Mouse (Mus musculus) E14TG2a.4 (cell line): ENCODE data around the gene Atp4b.
A peak's percentile ranks its signal among the peaks of the same experiment; 100 is the strongest.
"Not testable (repeated sequence)": the region's sequence is repeated elsewhere in the genome, so short reads cannot be mapped to it uniquely, and the experiment has no call there.

Source experiments
- H3K27me3 ChIP-seq: 2 replicates; pipeline ENCODE4 v1.6.1; 2014; ENCODE audit warnings: low read length, control low read depth; ENCODE audit not compliant: insufficient read depth
- H3K36me3 ChIP-seq: 2 replicates; pipeline ENCODE4 v1.6.1; 2014; ENCODE audit warnings: low read length, control low read depth; ENCODE audit not compliant: insufficient read depth
- H3K4me1 ChIP-seq: replicated peaks from 2 replicates; pipeline ENCODE4 v1.6.1; 2014; ENCODE audit warnings: low read depth, low read length, control low read depth
- H3K4me3 ChIP-seq: replicated peaks from 2 replicates; pipeline ENCODE4 v1.5.1; 2014; ENCODE audit warnings: mild to moderate bottlenecking, low read length
- H3K9me3 ChIP-seq: 2 replicates; pipeline ENCODE4 v1.6.1; 2014; ENCODE audit warnings: low read length, control low read depth
- CTCF ChIP-seq: conservative IDR thresholded peaks from 2 replicates; pipeline ENCODE4 v1.5.1; 2014; ENCODE audit warnings: low read length
- NANOG ChIP-seq: IDR thresholded peaks from 2 replicates; pipeline ENCODE4 v1.6.1; 2014; ENCODE audit warnings: borderline replicate concordance, low read length, mixed read lengths
- POU5F1 ChIP-seq: IDR thresholded peaks from 2 replicates; pipeline ENCODE4 v1.6.1; 2014; ENCODE audit warnings: low read length, borderline replicate concordance

Atp4b gene

GRCm38 (mm10) chr8:13350052-13350451, 46.6 kb downstream of the Atp4b start:
- H3K9me3 ChIP-seq = no peaks in the 10 kb centered on the region
- peaks cover 63% of the 10 kb centered on the region for H3K4me1 ChIP-seq
- H3K4me3 ChIP-seq = no peak overlapping the region
- H3K36me3 ChIP-seq = peaks cover 100% of the 10 kb centered on the region
- no peaks in the 10 kb centered on the region for H3K27me3 ChIP-seq
- TF ChIP-seq NANOG (no peak), CTCF (no peak), POU5F1 (no peak)

- Histone ChIP-seq H3K4me1 (peaks cover 67% of the 10 kb centered on the region), H3K4me3 (no peak overlapping the region), H3K27me3 (peaks cover under 1% of the 10 kb centered on the region; the same call in 1 of the 2 replicates), H3K36me3 (peaks cover 82% of the 10 kb centered on the region), H3K9me3 (no peaks in the 10 kb centered on the region)
- no peak for TF ChIP-seq CTCF
- no peak for TF ChIP-seq NANOG
- no peak for TF ChIP-seq POU5F1
Observed at GRCm38 (mm10) chr8:13343134-13343533, 53.5 kb downstream of the Atp4b start.

GRCm38 (mm10) chr8:13342340-13342739, 54.3 kb downstream of the Atp4b start:
- H3K27me3 ChIP-seq = peaks cover 8% of the 10 kb centered on the region
- no peaks in the 10 kb centered on the region for H3K9me3 ChIP-seq
- H3K4me3 ChIP-seq = no peak overlapping the region
- peaks cover 74% of the 10 kb centered on the region for H3K36me3 ChIP-seq
- TF ChIP-seq CTCF = no peak
- no peak for TF ChIP-seq NANOG
- TF ChIP-seq POU5F1 = no peak
- peaks cover 75% of the 10 kb centered on the region for H3K4me1 ChIP-seq

- Histone ChIP-seq H3K4me3 (peak overlapping the region; percentile 17; the same call in 1 of the 2 replicates), H3K27me3 (peaks cover 23% of the 10 kb centered on the region), H3K9me3 (no peaks in the 10 kb centered on the region), H3K36me3 (peaks cover 57% of the 10 kb centered on the region), H3K4me1 (peaks cover 69% of the 10 kb centered on the region)
- TF ChIP-seq POU5F1 = no peak
- TF ChIP-seq NANOG = no peak
- TF ChIP-seq CTCF = no peak
Observed at GRCm38 (mm10) chr8:13340650-13341049, 56.0 kb downstream of the Atp4b start.

- peaks cover 61% of the 10 kb centered on the region for H3K4me1 ChIP-seq
- H3K36me3 ChIP-seq = peaks cover 47% of the 10 kb centered on the region
- H3K9me3 ChIP-seq = no peaks in the 10 kb centered on the region
- H3K27me3 ChIP-seq = peaks cover 27% of the 10 kb centered on the region
- no peak for TF ChIP-seq NANOG
- TF ChIP-seq POU5F1 = no peak
- TF ChIP-seq CTCF = no peak
- H3K4me3 ChIP-seq = peak overlapping the region; percentile 90
Observed at GRCm38 (mm10) chr8:13339646-13339990, 57.0 kb downstream of the Atp4b start.

GRCm38 (mm10) chr8:13338901-13339645, 57.6 kb downstream of the Atp4b start:
- Histone ChIP-seq H3K9me3 (no peaks in the 10 kb centered on the region), H3K36me3 (peaks cover 42% of the 10 kb centered on the region), H3K4me3 (peak overlapping the region; percentile 90), H3K4me1 (peaks cover 61% of the 10 kb centered on the region), H3K27me3 (peaks cover 27% of the 10 kb centered on the region)
- no peak for TF ChIP-seq NANOG
- no peak for TF ChIP-seq POU5F1

GRCm38 (mm10) chr8:13338255-13338860, 58.3 kb downstream of the Atp4b start, which contains the start of gene Tfdp1:
TSS of gene Tfdp1 (plus strand) at chr8:13338751.
- H3K4me3 ChIP-seq = peak within 1 kb of the TSS; percentile 90
- H3K4me1 ChIP-seq = peaks cover 55% of the 10 kb centered on the region
- no peaks in the 10 kb centered on the region for H3K9me3 ChIP-seq
- TF ChIP-seq NANOG (no peak), CTCF (no peak), POU5F1 (no peak)
- H3K27me3 ChIP-seq = peaks cover 27% of the 10 kb centered on the region
- H3K36me3 ChIP-seq = peaks cover 34% of the 10 kb centered on the region

- no peaks in the 10 kb centered on the region for H3K9me3 ChIP-seq
- peak overlapping the region; percentile 90 for H3K4me3 ChIP-seq
- TF ChIP-seq CTCF (no peak), POU5F1 (no peak), NANOG (no peak)
- H3K27me3 ChIP-seq = peaks cover 27% of the 10 kb centered on the region
- H3K4me1 ChIP-seq = peaks cover 52% of the 10 kb centered on the region
- peaks cover 28% of the 10 kb centered on the region for H3K36me3 ChIP-seq
Observed at GRCm38 (mm10) chr8:13337678-13338077, 58.9 kb downstream of the Atp4b start.

- H3K4me1 ChIP-seq = peaks cover 52% of the 10 kb centered on the region
- not testable (repeated sequence) for H3K9me3 ChIP-seq, H3K4me3 ChIP-seq
- peaks cover 23% of the 10 kb centered on the region for H3K36me3 ChIP-seq
- peaks cover 27% of the 10 kb centered on the region for H3K27me3 ChIP-seq
Observed at GRCm38 (mm10) chr8:13337245-13337644, 59.4 kb downstream of the Atp4b start.
